Mouse (Mus musculus): ENCODE measurements around the gene Hmgcll1. TPM values are rescaled to one million over a fixed set of nuclear protein-coding genes. Genes with fewer than 3 reads are reported as not detected.

The Hmgcll1 gene
- total and polyA plus RNA-seq, 2 experiments from 2014 or later: 16.0 to 29.6 TPM

DNA sequence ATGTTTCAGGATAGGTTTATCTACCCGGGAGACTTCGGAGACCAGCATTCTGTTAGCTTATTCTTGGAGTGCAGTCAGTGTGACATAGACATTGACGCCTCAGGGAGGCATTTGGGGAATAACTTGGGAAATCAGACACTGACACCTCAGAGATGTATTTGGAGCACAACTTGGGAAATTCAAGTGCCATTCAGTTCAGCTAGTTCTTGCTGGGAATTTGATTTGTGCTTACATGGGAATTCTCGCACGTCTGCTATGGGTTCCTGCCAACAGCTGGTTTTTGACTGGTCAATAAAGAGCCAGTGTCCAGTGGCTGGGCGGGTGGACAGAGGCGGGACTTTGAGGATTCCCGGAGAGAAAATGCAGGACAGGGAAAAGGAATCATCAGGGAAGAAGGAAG lies 147.8 kb downstream of the Hmgcll1 start:
- Histone ChIP-seq H3K27me3 (ENCODE audit: insufficient read depth, low read length) (no peaks in the 10 kb centered on the region), H3K4me3 (ENCODE audit: low read length) (no peak overlapping the region), H3K4me2 (ENCODE audit: low read depth, low read length) (no peak overlapping the region), H3K4me1 (ENCODE audit: insufficient read depth, low read length) (no peaks in the 10 kb centered on the region), H3K9me3 (ENCODE audit: low read length) (no peaks in the 10 kb centered on the region), H3K9ac (replicated peaks; ENCODE audit: low read length) (no peak overlapping the region), H3K27ac (no peak overlapping the region), H3K36me3 (ENCODE audit: insufficient read depth, low read length) (no peaks in the 10 kb centered on the region)
- 57% methylated on average over 8 of the region's 8 CpGs for whole genome bisulfite sequencing
- no peak for TF ChIP-seq CTCF (IDR thresholded peaks at IDR 0.05; ENCODE audit: low read depth)
- ATAC-seq: no peak
- no peak for DNase-seq (ENCODE audit: low spot score)

DNA sequence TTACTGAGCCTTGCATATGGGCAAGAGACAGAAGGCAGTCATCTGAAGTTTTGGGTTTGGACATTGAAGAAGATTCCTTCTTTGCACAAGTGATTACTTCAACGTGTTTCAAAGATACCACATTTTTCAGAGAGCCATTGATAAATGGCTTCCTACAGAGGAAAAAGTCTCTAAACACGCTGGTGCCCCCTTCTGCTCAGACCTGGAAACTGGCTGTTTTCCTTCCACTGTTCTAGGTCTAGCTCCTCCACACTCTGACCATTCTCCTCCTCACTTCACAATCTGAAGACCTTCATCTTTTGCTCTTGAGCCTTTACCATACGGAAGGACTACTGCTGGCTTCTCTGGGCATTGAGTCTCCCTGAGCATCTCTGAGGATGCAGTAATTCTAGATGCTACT lies 153.7 kb downstream of the Hmgcll1 start:
- Histone ChIP-seq H3K27ac (no peak overlapping the region), H3K4me1 (ENCODE audit: insufficient read depth, low read length) (no peaks in the 10 kb centered on the region), H3K9ac (replicated peaks; ENCODE audit: low read length) (no peak overlapping the region), H3K27me3 (ENCODE audit: insufficient read depth, low read length) (no peaks in the 10 kb centered on the region), H3K36me3 (ENCODE audit: insufficient read depth, low read length) (no peaks in the 10 kb centered on the region), H3K4me3 (ENCODE audit: low read length) (no peak overlapping the region), H3K9me3 (ENCODE audit: low read length) (no peaks in the 10 kb centered on the region), H3K4me2 (ENCODE audit: low read depth, low read length) (no peak overlapping the region)
- ATAC-seq (no peak), DNase-seq (ENCODE audit: low spot score) (no peak)
- 49% methylated on average over 3 of the region's 3 CpGs for WGBS
- TF ChIP-seq CTCF (IDR thresholded peaks at IDR 0.05; ENCODE audit: low read depth): no peak

DNA sequence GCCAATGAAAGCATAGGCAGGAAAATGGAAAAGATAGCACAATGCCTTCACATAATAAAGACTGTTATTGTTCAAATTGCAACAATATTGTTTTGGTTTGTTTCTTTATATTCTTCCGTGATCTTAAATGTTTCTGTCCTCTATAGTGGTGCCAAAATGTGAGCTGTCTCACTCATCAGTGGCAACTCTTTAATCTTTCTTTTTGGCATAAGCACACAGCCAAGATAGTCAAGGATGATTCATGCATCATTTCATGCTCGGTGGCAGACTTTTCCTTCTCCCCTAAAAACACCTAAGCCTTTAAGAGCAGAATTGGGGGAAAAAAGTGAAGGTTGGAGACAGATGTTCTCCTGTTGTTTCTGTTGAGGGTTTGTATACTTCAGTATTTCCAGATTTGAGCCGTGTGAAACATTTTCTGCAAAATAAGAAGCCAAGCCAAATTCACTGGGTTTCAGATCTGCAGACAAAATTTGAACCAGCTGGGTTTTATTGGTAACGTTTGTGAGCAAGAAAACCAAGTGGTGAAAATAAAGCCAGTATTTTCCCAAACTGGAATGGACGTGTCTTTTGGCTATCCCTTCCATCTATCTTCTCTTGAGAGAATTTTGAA lies 158.1 kb downstream of the Hmgcll1 start:
- no peaks in the 10 kb centered on the region for H3K9me3 ChIP-seq (ENCODE audit: low read length)
- H3K4me1 ChIP-seq (ENCODE audit: insufficient read depth, low read length): no peaks in the 10 kb centered on the region
- no peak for ATAC-seq
- no peak for TF ChIP-seq CTCF (IDR thresholded peaks at IDR 0.05; ENCODE audit: low read depth)
- no peak overlapping the region for H3K9ac ChIP-seq (replicated peaks; ENCODE audit: low read length)
- H3K27ac ChIP-seq: no peak overlapping the region
- no peak overlapping the region for H3K4me2 ChIP-seq (ENCODE audit: low read depth, low read length)
- no peaks in the 10 kb centered on the region for H3K36me3 ChIP-seq (ENCODE audit: insufficient read depth, low read length)
- no peak for DNase-seq (ENCODE audit: low spot score)
- WGBS: 77% methylated on average over 5 of the region's 5 CpGs
- no peak overlapping the region for H3K4me3 ChIP-seq (ENCODE audit: low read length)
- no peaks in the 10 kb centered on the region for H3K27me3 ChIP-seq (ENCODE audit: insufficient read depth, low read length)

DNA sequence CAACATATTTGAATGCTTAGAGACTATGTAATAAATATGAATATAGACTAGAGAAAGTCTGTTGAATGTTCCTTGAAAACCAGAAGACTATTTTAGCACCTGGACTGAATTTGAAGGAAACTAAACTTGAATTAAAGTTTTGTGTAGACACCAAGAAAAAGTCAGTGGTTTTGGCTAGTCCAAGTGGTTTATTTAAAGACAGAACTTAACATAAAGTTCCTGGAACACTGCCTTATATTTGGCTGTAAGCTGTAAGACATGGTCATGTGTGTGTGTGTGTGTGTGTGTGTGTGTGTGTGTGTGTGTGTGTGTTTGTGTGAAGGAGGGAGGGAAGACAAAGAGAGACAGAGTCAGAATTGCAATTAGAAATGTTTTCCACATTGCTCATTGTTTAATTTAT lies 164.6 kb downstream of the Hmgcll1 start:
- H3K4me3 ChIP-seq (ENCODE audit: low read length): no peak overlapping the region
- no peak for DNase-seq (ENCODE audit: low spot score)

More for the DNA sequence above, 164.6 kb downstream of the Hmgcll1 start:
- H3K9ac ChIP-seq (replicated peaks; ENCODE audit: low read length): no peak overlapping the region
- no peak overlapping the region for H3K27ac ChIP-seq
- H3K27me3 ChIP-seq (ENCODE audit: insufficient read depth, low read length): no peaks in the 10 kb centered on the region
- no peak for ATAC-seq
- H3K9me3 ChIP-seq (ENCODE audit: low read length): no peaks in the 10 kb centered on the region
- H3K4me1 ChIP-seq (ENCODE audit: insufficient read depth, low read length): no peaks in the 10 kb centered on the region
- H3K36me3 ChIP-seq (ENCODE audit: insufficient read depth, low read length): no peaks in the 10 kb centered on the region
- H3K4me2 ChIP-seq (ENCODE audit: low read depth, low read length): no peak overlapping the region
- TF ChIP-seq CTCF (IDR thresholded peaks at IDR 0.05; ENCODE audit: low read depth): no peak

Other genes with a start within 250 kb of the Hmgcll1 start
- gene Bmp5, start 239.5 kb upstream of the Hmgcll1 start, total RNA-seq (2014; rRNA removed): 1.8 and 1.9 TPM in 2 replicates
- 2.3 and 2.4 TPM in 2 replicates for gene Bmp5, start 239.5 kb upstream of the Hmgcll1 start, polyA plus RNA-seq (2015; fragmentation: Nextera tagmentation; extraction: Ambion mirVana)
- 0.10 TPM in 1 of 2 replicates, not detected in the other for gene Gfral, start 198.8 kb downstream of the Hmgcll1 start, total RNA-seq (2014; rRNA removed)
- not detected in 2 replicates for gene Gfral, start 198.8 kb downstream of the Hmgcll1 start, polyA plus RNA-seq (2015; fragmentation: Nextera tagmentation; extraction: Ambion mirVana)